Mouse (Mus musculus): ENCODE data around the gene Coro2b.

Coro2b gene

GRCm38 (mm10) chr9:62513492-62514133, 23.2 kb downstream of the Coro2b start:
- peak; percentile 38 to 52 for DNase-seq

GRCm38 (mm10) chr9:62510530-62510936, 26.3 kb downstream of the Coro2b start:
- DNase-seq, result peak in 1 of 2 experiments; percentile 61

- DNase-seq, result no peak
These were observed 27.2 kb downstream of the Coro2b start for GRCm38 (mm10) chr9:62509617-62510016.

DNA sequence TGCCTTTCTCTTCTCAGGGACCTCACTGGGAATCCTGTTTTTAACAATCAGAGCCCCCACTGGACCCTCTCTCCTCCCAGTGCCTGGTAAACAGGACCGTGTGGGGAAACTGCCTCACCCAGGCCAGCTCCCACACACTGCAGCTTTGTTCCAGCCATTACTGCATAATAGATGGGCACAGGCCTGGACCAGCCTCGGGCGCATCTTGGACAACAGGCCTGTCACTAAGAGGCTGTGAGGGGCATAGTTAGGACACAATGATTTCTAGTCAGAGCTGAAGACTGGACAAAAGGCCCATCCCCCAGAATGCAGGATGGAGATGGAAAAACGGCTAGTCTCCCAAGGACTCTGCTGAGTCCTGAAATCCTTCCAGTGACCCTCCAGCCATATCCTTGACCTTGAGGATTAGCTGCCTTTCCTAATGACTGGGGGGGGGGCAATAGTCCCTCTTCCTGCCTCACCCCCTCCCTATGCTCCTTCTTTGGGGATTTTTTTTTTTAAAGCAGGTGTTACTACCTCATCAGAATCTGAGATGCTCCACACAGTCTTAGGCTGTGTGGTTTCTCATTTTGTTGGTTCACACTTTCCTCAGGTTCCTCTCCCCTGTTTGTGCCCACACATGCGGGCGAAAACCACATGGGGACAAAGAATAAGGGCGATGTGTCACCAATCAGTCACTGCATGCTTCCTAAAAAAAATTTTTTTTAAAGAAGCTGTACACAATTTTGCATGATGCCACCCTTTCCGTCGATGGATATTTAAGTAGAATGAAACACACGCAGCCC, 27.9 kb downstream of the Coro2b start:
- DNase-seq, result no peak

- no peak for DNase-seq
These were observed 30.3 kb downstream of the Coro2b start for GRCm38 (mm10) chr9:62506467-62507067.

GRCm38 (mm10) chr9:62504129-62504528, 32.7 kb downstream of the Coro2b start:
- no peak for DNase-seq

GRCm38 (mm10) chr9:62502361-62502760, 34.5 kb downstream of the Coro2b start:
- no peak for DNase-seq

- DNase-seq, result no peak
These were observed 35.3 kb downstream of the Coro2b start for GRCm38 (mm10) chr9:62501566-62501965.

GRCm38 (mm10) chr9:62500007-62500406, 36.8 kb downstream of the Coro2b start:
- DNase-seq, result no peak

GRCm38 (mm10) chr9:62498945-62499344, 37.9 kb downstream of the Coro2b start:
- no peak for DNase-seq

GRCm38 (mm10) chr9:62497135-62498092, 39.4 kb downstream of the Coro2b start:
- DNase-seq, result peak in 1 of 2 experiments; percentile 31

GRCm38 (mm10) chr9:62492306-62492990, 44.4 kb downstream of the Coro2b start:
- DNase-seq, result no peak

DNA sequence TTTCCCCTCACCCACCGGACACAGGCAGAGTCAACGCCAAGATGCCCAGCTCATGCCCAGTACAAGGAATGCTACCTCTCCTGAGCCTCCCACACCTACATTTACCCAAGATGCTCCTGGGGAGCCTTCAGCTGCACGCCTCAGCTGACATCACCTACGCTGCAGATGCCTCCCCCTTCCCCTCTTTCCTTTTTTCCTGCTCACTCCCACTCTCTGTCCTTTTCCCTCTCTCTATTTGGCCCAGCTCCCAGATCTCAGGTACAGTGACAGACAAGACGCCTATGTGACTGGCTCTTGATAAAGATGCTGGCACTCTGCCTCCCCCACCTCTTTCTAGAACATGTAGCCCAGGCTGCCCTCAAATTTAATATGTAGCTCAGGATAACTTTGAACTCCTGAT, 45.2 kb downstream of the Coro2b start:
- no peak for DNase-seq

- peak; percentile 67 to 76 for DNase-seq
These were observed 45.7 kb downstream of the Coro2b start for GRCm38 (mm10) chr9:62491104-62491503.

DNA sequence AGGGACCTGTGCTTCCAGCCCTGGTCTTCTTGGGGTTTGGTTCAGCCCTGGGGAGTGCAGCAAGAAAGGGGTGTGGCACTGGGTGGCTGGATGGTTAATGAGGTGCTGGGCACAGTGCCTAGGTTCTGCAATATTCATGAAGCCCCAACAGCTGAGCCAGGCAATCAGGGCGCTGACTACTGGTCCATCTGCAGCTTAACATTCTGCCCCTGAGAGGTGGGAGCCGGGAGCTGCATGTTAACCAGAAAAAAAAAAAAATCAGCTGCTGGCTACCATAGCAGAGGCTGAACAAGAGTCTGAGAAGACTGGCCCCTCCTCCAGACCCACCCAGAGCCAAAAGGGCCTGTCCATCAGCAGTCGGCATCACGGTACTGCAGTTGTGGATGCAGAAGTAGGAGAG, 52.7 kb downstream of the Coro2b start:
- DNase-seq, result no peak

DNA sequence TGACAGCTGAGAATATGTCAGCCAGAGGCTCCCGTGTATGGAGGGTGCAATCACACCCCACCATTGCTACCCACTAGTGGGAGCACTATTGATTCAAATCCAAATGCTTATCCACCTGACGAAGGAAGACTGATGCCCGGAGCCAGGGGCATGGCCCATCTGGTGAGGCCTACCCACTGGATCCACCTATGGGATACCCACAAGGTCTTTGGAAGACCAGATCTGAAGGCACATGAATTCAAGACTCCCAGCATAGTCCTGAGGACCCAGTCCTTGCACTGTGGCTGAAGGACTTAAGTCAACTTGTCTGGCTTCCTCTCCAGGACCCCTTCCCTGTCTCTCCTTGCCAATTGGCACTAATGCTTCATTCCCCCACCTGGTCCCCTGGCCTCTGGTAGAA, 54.1 kb downstream of the Coro2b start:
- DNase-seq, result no peak

GRCm38 (mm10) chr9:62480898-62481642, 55.8 kb downstream of the Coro2b start:
- no peak for DNase-seq

GRCm38 (mm10) chr9:62480149-62480548, 56.7 kb downstream of the Coro2b start:
- no peak for DNase-seq

DNA sequence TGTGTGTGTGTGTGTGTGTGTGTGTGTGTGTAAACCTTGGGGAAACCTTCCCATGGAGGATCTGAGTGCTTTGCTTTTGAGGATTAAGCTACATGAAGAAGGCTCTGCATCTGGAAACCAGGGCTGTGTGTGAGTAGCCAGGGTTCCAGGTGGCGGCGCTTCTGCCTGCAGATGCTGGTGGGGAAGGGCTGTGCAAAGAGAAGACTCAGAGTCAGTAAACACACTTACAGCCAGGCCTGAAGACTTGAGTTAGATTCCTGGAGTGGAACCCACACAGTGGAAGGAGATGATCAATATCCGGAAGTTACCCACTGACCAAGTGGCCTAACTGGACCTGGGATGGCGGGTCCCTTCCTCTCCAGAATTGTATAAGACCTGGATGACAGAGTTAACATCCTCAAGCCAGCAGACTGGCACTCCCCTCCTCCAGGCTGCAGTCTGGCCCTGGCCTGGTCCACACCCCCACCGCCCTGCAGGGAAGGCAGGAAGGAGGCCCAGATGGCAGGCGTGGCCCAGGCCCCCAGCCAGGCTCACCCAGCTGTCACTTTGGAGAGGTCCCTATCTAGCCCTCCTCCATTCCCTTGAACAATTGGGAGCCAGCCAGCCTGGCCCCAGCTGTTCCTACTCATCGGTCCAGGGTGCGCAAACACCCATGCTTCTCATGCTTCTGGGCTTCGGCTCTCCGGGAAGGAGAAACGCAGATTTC, 59.9 kb downstream of the Coro2b start:
- DNase-seq, result peak; percentile 71 to 76

DNA sequence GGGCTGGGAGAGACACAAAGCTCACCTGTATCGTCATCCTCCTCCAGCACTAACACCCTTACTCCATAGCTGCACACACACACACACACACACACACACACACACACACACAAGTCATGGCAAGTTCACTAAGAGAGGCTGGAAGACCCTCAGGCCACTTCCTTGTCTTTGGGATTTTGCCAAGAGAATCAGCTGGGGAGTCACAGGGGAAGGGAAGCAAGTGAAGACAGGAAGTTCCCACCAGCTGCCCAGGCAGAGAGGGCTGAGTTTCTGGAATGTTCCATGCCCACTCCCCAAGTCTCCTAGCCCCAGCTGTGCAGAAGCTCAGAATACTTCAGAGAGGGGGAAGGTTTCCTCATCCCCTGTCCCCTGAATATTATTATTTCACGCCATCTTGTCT, 62.6 kb downstream of the Coro2b start:
- no peak for DNase-seq
